Mouse (Mus musculus): ENCODE data around the gene Plekha1. TPM values are rescaled to one million over a fixed set of nuclear protein-coding genes. Genes with fewer than 3 reads are reported as not detected.

Gene Plekha1
- total and polyA plus RNA-seq, 3 experiments, result 6.9 to 22.1 TPM; not detected in 1

- no peaks in the 10 kb centered on the region for H3K27me3 ChIP-seq (ENCODE audit: control insufficient read depth in 1 of 2, insufficient read depth in 2 of 2, low read length in 2 of 2)
- H3K27ac ChIP-seq (ENCODE audit: control insufficient read depth, low read depth, low read length), result peak overlapping the region; percentile 92
- H3K4me1 ChIP-seq (ENCODE audit: control insufficient read depth in 1 of 2, insufficient read depth in 2 of 2, low read length in 2 of 2), result peaks cover 22 to 24% of the 10 kb centered on the region in 2 experiments
- peak overlapping the region; percentile 71 for H3K4me3 ChIP-seq (ENCODE audit: control insufficient read depth in 1 of 2, insufficient read depth in 1 of 2, low read depth in 2 of 2, low read length in 2 of 2)
- peak; percentile 72 for DNase-seq (ENCODE audit: low read depth, low spot score)
- peak overlapping the region; percentile 61 for H3K9ac ChIP-seq (ENCODE audit: control insufficient read depth, low read depth, low read length, poor library complexity, severe bottlenecking)
- peaks cover 6% of the 10 kb centered on the region for H3K79me2 ChIP-seq (ENCODE audit: control insufficient read depth, insufficient read depth, low read length, poor library complexity)
- TF ChIP-seq JUND (IDR thresholded peaks at IDR 0.05; ENCODE audit: low read depth, low read length) (no peak), BHLHE40 (IDR thresholded peaks at IDR 0.05; ENCODE audit: borderline replicate concordance, low read depth, low read length) (no peak; the same call in 1 of the 2 replicates), MYC (IDR thresholded peaks at IDR 0.05; ENCODE audit: low read depth, low read length) (0 out of 2 replicates have a peak, but pooled peaks have one; percentile 6), USF1 (IDR thresholded peaks at IDR 0.05; ENCODE audit: low read depth, low read length) (peak; percentile 72), MXI1 (IDR thresholded peaks at IDR 0.05; ENCODE audit: low read depth, low read length) (peak; percentile 67), TBP (IDR thresholded peaks at IDR 0.05; ENCODE audit: low read depth, low read length) (no peak), CTCF (IDR thresholded peaks at IDR 0.05 in 2 of 3, conservative IDR thresholded peaks at IDR 0.05 in 1 of 3; ENCODE audit: control insufficient read depth in 1 of 3, insufficient read depth in 1 of 3, low read depth in 2 of 3, low read length in 3 of 3, poor library complexity in 1 of 3, severe bottlenecking in 1 of 3) (no peak), MEF2A (IDR thresholded peaks at IDR 0.05; ENCODE audit: extremely low read depth, insufficient replicate concordance, low read depth, low read length, poor library complexity, severe bottlenecking) (no peak), GABPA (IDR thresholded peaks at IDR 0.05; ENCODE audit: low read depth, low read length) (no peak), SIN3A (IDR thresholded peaks at IDR 0.05; ENCODE audit: low read length) (no peak), MAX (IDR thresholded peaks at IDR 0.05; ENCODE audit: low read length) (no peak), USF2 (IDR thresholded peaks at IDR 0.05; ENCODE audit: borderline replicate concordance in 1 of 2, insufficient read depth in 1 of 2, low read depth in 1 of 2, low read length in 2 of 2) (0 out of 4 replicates have a peak, but pooled peaks of 1 of the 2 experiments have one; percentile 1), POLR2AphosphoS5 (IDR thresholded peaks at IDR 0.05; ENCODE audit: borderline replicate concordance, low read depth, low read length) (no peak)
- no peaks in the 10 kb centered on the region for H3K9me3 ChIP-seq (replicated peaks; ENCODE audit: insufficient read depth, low read length)
- H3K36me3 ChIP-seq (ENCODE audit: control insufficient read depth in 1 of 2, insufficient read depth in 2 of 2, low read length in 2 of 2), result peaks cover 0 to 31% of the 10 kb centered on the region in 2 experiments; a peak in 3 of 4 replicates
These were observed 37.4 kb downstream of the Plekha1 start for GRCm38 (mm10) chr7:130902929-130903328.

- peak overlapping the region; percentile 71 for H3K4me3 ChIP-seq (ENCODE audit: control insufficient read depth in 1 of 2, insufficient read depth in 1 of 2, low read depth in 2 of 2, low read length in 2 of 2)
- H3K4me1 ChIP-seq (ENCODE audit: control insufficient read depth in 1 of 2, insufficient read depth in 2 of 2, low read length in 2 of 2), result peaks cover 22 to 24% of the 10 kb centered on the region in 2 experiments
- H3K9me3 ChIP-seq (replicated peaks; ENCODE audit: insufficient read depth, low read length), result no peaks in the 10 kb centered on the region
- H3K9ac ChIP-seq (ENCODE audit: control insufficient read depth, low read depth, low read length, poor library complexity, severe bottlenecking), result peak overlapping the region; percentile 76
- H3K79me2 ChIP-seq (ENCODE audit: control insufficient read depth, insufficient read depth, low read length, poor library complexity), result peaks cover 6% of the 10 kb centered on the region
- H3K27ac ChIP-seq (ENCODE audit: control insufficient read depth, low read depth, low read length), result peak overlapping the region; percentile 92
- peaks cover 2 to 31% of the 10 kb centered on the region in 2 experiments; a peak in 3 of 4 replicates for H3K36me3 ChIP-seq (ENCODE audit: control insufficient read depth in 1 of 2, insufficient read depth in 2 of 2, low read length in 2 of 2)
- no peaks in the 10 kb centered on the region for H3K27me3 ChIP-seq (ENCODE audit: control insufficient read depth in 1 of 2, insufficient read depth in 2 of 2, low read length in 2 of 2)
- peak; percentile 92 for DNase-seq (ENCODE audit: low read depth, low spot score)
- TF ChIP-seq GABPA (IDR thresholded peaks at IDR 0.05; ENCODE audit: low read depth, low read length), result peak; percentile 63; the same call in 1 of the 2 replicates
- peak; percentile 73 for TF ChIP-seq POLR2AphosphoS5 (IDR thresholded peaks at IDR 0.05; ENCODE audit: borderline replicate concordance, low read depth, low read length)
- no peak for TF ChIP-seq RAD21 (IDR thresholded peaks at IDR 0.05; ENCODE audit: low read depth, low read length)
- peak; percentile 40 to 62 for TF ChIP-seq EP300 (IDR thresholded peaks at IDR 0.05; ENCODE audit: low read depth in 1 of 2, low read length in 2 of 2)
- peak; percentile 64; the same call in 1 of the 2 replicates for TF ChIP-seq BHLHE40 (IDR thresholded peaks at IDR 0.05; ENCODE audit: borderline replicate concordance, low read depth, low read length)
- peak; percentile 45; the same call in 1 of the 2 replicates for TF ChIP-seq KAT2A (conservative IDR thresholded peaks at IDR 0.05; ENCODE audit: low read depth, low read length)
- peak; percentile 60 for TF ChIP-seq MAX (IDR thresholded peaks at IDR 0.05; ENCODE audit: low read length)
- TF ChIP-seq JUND (IDR thresholded peaks at IDR 0.05; ENCODE audit: low read depth, low read length), result no peak
- no peak; the same call in 1 of the 2 replicates for TF ChIP-seq MEF2A (IDR thresholded peaks at IDR 0.05; ENCODE audit: extremely low read depth, insufficient replicate concordance, low read depth, low read length, poor library complexity, severe bottlenecking)
- peak; percentile 92 for TF ChIP-seq POLR2AphosphoS2 (IDR thresholded peaks at IDR 0.05; ENCODE audit: low read length)
- no peak for TF ChIP-seq ZNF384 (IDR thresholded peaks at IDR 0.05; ENCODE audit: low read depth, low read length)
- no peak for TF ChIP-seq ZKSCAN1 (IDR thresholded peaks at IDR 0.05; ENCODE audit: low read depth, low read length)
- TF ChIP-seq USF1 (IDR thresholded peaks at IDR 0.05; ENCODE audit: low read depth, low read length), result peak; percentile 23; the same call in 1 of the 2 replicates
- peak; percentile 57 for TF ChIP-seq RCOR1 (IDR thresholded peaks at IDR 0.05; ENCODE audit: low read depth, low read length)
- TF ChIP-seq GATA1 (IDR thresholded peaks at IDR 0.05; ENCODE audit: low read depth, low read length), result peak; percentile 54
- TF ChIP-seq CHD2 (IDR thresholded peaks at IDR 0.05; ENCODE audit: low read length), result no peak
- peak; percentile 55 to 85 for TF ChIP-seq POLR2A (IDR thresholded peaks at IDR 0.05; ENCODE audit: control insufficient read depth in 1 of 2, insufficient read depth in 1 of 2, low read depth in 1 of 2, low read length in 2 of 2, poor library complexity in 1 of 2)
- no peak; the same call in 1 of the 2 replicates for TF ChIP-seq ZMIZ1 (IDR thresholded peaks at IDR 0.05; ENCODE audit: low read depth, low read length)
- peak; percentile 69; the same call in 1 of the 2 replicates for TF ChIP-seq MAZ (IDR thresholded peaks at IDR 0.05; ENCODE audit: low read depth, low read length)
- no peak for TF ChIP-seq TAL1 (IDR thresholded peaks at IDR 0.05; ENCODE audit: low read length)
- TF ChIP-seq MYB (IDR thresholded peaks at IDR 0.05; ENCODE audit: low read depth, low read length), result no peak
- no peak for TF ChIP-seq SMC3 (IDR thresholded peaks at IDR 0.05; ENCODE audit: low read depth, low read length)
- no peak for TF ChIP-seq ZC3H11A (IDR thresholded peaks at IDR 0.05; ENCODE audit: low read depth, low read length)
These were observed 38.0 kb downstream of the Plekha1 start for GRCm38 (mm10) chr7:130903505-130904074.

Measured in MEL (cell line).